Mouse (Mus musculus): ENCODE measurements around the gene Gm10840. TPM values are rescaled to one million over a fixed set of nuclear protein-coding genes. Genes with fewer than 3 reads are reported as not detected.

The Gm10840 gene
- total and polyA plus RNA-seq, 3 experiments: not detected

DNA sequence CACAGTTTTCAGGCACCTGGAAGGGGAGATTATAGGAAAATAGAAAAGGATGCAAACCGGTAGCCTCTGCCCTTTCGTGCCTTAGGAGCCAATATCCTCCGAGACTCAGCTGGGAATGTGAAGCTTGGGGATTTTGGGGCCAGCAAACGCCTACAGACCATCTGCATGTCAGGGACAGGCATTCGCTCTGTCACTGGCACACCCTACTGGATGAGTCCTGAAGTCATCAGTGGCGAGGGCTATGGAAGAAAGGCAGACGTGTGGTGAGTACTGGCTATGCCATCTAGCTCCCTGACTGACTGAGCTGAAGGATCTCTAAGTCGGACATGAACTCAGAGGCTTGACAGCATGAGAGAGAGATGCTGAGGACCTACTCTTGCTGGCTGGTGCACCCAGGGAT, 8.5 kb upstream of the Gm10840 start:
- H3K36me3 ChIP-seq (replicated peaks in 1 of 2; ENCODE audit: control insufficient read depth in 1 of 2, insufficient read depth in 1 of 2, low read length in 1 of 2): peaks cover 79 to 98% of the 10 kb centered on the region in 2 experiments
- dilution Hi-C loops (cut with MboI; ENCODE audit: extremely low pct_ligation_motif_present, extremely low pct_unique_long_range_greater_than_20kb, low sequenced_read_pairs): no loop called here

DNA sequence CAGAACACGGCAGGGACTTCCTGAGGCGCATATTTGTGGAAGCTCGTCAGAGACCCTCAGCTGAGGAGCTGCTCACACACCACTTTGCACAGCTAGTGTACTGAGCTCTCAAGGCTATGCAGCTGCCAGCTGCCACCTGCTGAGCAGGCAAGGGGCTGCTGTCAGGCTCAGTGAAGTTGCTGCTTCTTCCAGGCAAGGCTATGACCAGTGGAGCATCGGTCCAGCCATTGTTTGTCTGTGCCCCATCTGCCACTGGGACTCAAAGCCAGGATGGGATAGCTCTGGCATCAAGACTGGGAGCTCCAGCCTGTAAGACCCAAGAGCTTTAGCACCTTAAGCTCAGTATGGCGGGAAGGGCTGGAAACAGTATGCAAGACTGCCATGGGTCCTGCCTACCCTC, 6.6 kb upstream of the Gm10840 start:
- H3K27ac ChIP-seq (ENCODE audit: insufficient read depth, low read depth): peak overlapping the region; percentile 29; the same call in 1 of the 2 replicates
- dilution Hi-C loops (cut with MboI; ENCODE audit: extremely low pct_ligation_motif_present, extremely low pct_unique_long_range_greater_than_20kb, low sequenced_read_pairs): no loop called here

More for the DNA sequence above, 8.5 kb upstream of the Gm10840 start:
- DNase-seq (ENCODE audit: extremely low read depth): no peak
- H3K4me1 ChIP-seq (ENCODE audit: control insufficient read depth in 1 of 2, insufficient read depth in 2 of 2): peaks cover 16 to 34% of the 10 kb centered on the region in 2 experiments
- no peak overlapping the region for H3K9ac ChIP-seq (ENCODE audit: insufficient read depth, low read depth)
- no peaks in the 10 kb centered on the region for H3K27me3 ChIP-seq (replicated peaks)
- peaks cover 8% of the 10 kb centered on the region for H3K79me2 ChIP-seq (replicated peaks; ENCODE audit: control insufficient read depth, extremely low read depth, insufficient read depth, poor library complexity, severe bottlenecking)
- H3K9me3 ChIP-seq (replicated peaks; ENCODE audit: low read length): no peaks in the 10 kb centered on the region
- in situ Hi-C loops (cut with MboI; ENCODE audit: low pct_ligation_motif_present, low pct_unique_long_range_greater_than_20kb, low sequenced_read_pairs): no loop called here
- H3K27ac ChIP-seq (ENCODE audit: insufficient read depth, low read depth): no peak overlapping the region
- no peak overlapping the region for H3K4me3 ChIP-seq (replicated peaks in 1 of 3; ENCODE audit: low read depth in 2 of 3, low read length in 2 of 3, poor library complexity in 1 of 3)
- TF ChIP-seq RAD21 (IDR thresholded peaks at IDR 0.05; ENCODE audit: low read depth, low read length): peak; percentile 13
- no peak for TF ChIP-seq ZNF384 (IDR thresholded peaks at IDR 0.05; ENCODE audit: low read depth, low read length)
- no peak for TF ChIP-seq MAFK (IDR thresholded peaks at IDR 0.05; ENCODE audit: insufficient replicate concordance, low read length)
- TF ChIP-seq USF2 (conservative IDR thresholded peaks at IDR 0.05; ENCODE audit: low read depth, low read length): no peak
- TF ChIP-seq CTCF (conservative IDR thresholded peaks at IDR 0.05 in 1 of 2, IDR thresholded peaks at IDR 0.05 in 1 of 2; ENCODE audit: low read depth in 2 of 2, low read length in 2 of 2): peak in 1 of 2 experiments; percentile 30; a peak in 2 of 4 replicates
- TF ChIP-seq SMC3 (IDR thresholded peaks at IDR 0.05; ENCODE audit: low read depth, low read length): peak; percentile 7; the same call in 1 of the 2 replicates
- no peak overlapping the region for H3K4me2 ChIP-seq (ENCODE audit: insufficient read depth, low read depth, poor library complexity, severe bottlenecking)

DNA sequence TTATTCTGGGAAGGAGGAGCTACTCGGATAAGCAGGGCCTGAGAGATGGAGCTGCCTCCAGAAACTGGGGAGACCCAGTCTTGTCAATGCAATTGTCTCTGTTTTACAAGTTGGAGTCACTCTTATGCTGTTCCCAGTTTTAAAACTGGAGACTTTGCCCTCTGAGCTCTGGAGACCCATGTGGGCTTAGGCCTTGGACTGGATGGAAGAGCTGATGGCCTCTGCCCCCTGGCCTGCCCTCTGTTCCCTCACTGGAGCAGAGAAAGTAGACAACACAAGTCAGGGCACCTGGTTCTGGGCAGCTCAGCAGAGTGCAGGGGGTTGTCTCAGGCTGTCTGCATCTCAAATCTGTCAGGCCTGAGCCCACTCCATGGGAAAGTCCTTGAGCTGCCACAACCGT, 5.9 kb upstream of the Gm10840 start:
- Histone ChIP-seq H3K79me2 (replicated peaks; ENCODE audit: control insufficient read depth, extremely low read depth, insufficient read depth, poor library complexity, severe bottlenecking) (peaks cover 29% of the 10 kb centered on the region), H3K9me3 (replicated peaks; ENCODE audit: low read length) (no peaks in the 10 kb centered on the region), H3K4me2 (ENCODE audit: insufficient read depth, low read depth, poor library complexity, severe bottlenecking) (no peak overlapping the region), H3K4me3 (replicated peaks in 1 of 3; ENCODE audit: low read depth in 2 of 3, low read length in 2 of 3, poor library complexity in 1 of 3) (no peak overlapping the region), H3K27ac (ENCODE audit: insufficient read depth, low read depth) (peak overlapping the region; percentile 10), H3K4me1 (ENCODE audit: control insufficient read depth in 1 of 2, insufficient read depth in 2 of 2) (peaks cover 23 to 48% of the 10 kb centered on the region in 2 experiments), H3K9ac (ENCODE audit: insufficient read depth, low read depth) (no peak overlapping the region), H3K36me3 (replicated peaks in 1 of 2; ENCODE audit: control insufficient read depth in 1 of 2, insufficient read depth in 1 of 2, low read length in 1 of 2) (peaks cover 79 to 91% of the 10 kb centered on the region in 2 experiments), H3K27me3 (replicated peaks) (no peaks in the 10 kb centered on the region)
- dilution Hi-C loops (cut with MboI; ENCODE audit: extremely low pct_ligation_motif_present, extremely low pct_unique_long_range_greater_than_20kb, low sequenced_read_pairs) (no loop called here), in situ Hi-C loops (cut with MboI; ENCODE audit: low pct_ligation_motif_present, low pct_unique_long_range_greater_than_20kb, low sequenced_read_pairs) (no loop called here)
- peak; percentile 10; the same call in 1 of the 2 replicates for TF ChIP-seq POLR2AphosphoS2 (IDR thresholded peaks at IDR 0.05; ENCODE audit: low read depth, low read length)
- no peak for TF ChIP-seq ELF1 (IDR thresholded peaks at IDR 0.05; ENCODE audit: low read depth, low read length)
- 0 out of 2 replicates have a peak, but pooled peaks have one; percentile 38 for TF ChIP-seq CHD2 (IDR thresholded peaks at IDR 0.05; ENCODE audit: low read length)
- no peak for DNase-seq (ENCODE audit: extremely low read depth)

More for the DNA sequence above, 6.6 kb upstream of the Gm10840 start:
- Histone ChIP-seq H3K36me3 (replicated peaks in 1 of 2; ENCODE audit: control insufficient read depth in 1 of 2, insufficient read depth in 1 of 2, low read length in 1 of 2) (peaks cover 86 to 98% of the 10 kb centered on the region in 2 experiments), H3K4me3 (replicated peaks in 1 of 3; ENCODE audit: low read depth in 2 of 3, low read length in 2 of 3, poor library complexity in 1 of 3) (no peak overlapping the region), H3K9ac (ENCODE audit: insufficient read depth, low read depth) (no peak overlapping the region), H3K4me1 (ENCODE audit: control insufficient read depth in 1 of 2, insufficient read depth in 2 of 2) (peaks cover 23 to 48% of the 10 kb centered on the region in 2 experiments), H3K79me2 (replicated peaks; ENCODE audit: control insufficient read depth, extremely low read depth, insufficient read depth, poor library complexity, severe bottlenecking) (peaks cover 27% of the 10 kb centered on the region), H3K27me3 (replicated peaks) (no peaks in the 10 kb centered on the region), H3K4me2 (ENCODE audit: insufficient read depth, low read depth, poor library complexity, severe bottlenecking) (no peak overlapping the region), H3K9me3 (replicated peaks; ENCODE audit: low read length) (no peaks in the 10 kb centered on the region)
- no peak for DNase-seq (ENCODE audit: extremely low read depth)
- in situ Hi-C loops (cut with MboI; ENCODE audit: low pct_ligation_motif_present, low pct_unique_long_range_greater_than_20kb, low sequenced_read_pairs): no loop called here
- TF ChIP-seq USF2 (conservative IDR thresholded peaks at IDR 0.05; ENCODE audit: low read depth, low read length): no peak
- TF ChIP-seq USF1 (IDR thresholded peaks at IDR 0.05; ENCODE audit: low read depth, low read length): no peak
- TF ChIP-seq MXI1 (IDR thresholded peaks at IDR 0.05; ENCODE audit: low read depth, low read length): no peak
- TF ChIP-seq UBTF (IDR thresholded peaks at IDR 0.05; ENCODE audit: low read depth, low read length): no peak
- no peak for TF ChIP-seq MAZ (IDR thresholded peaks at IDR 0.05; ENCODE audit: low read depth, low read length)
- TF ChIP-seq ZC3H11A (IDR thresholded peaks at IDR 0.05; ENCODE audit: low read depth, low read length): no peak
- no peak for TF ChIP-seq TCF12 (IDR thresholded peaks at IDR 0.05; ENCODE audit: low read depth, low read length)
- TF ChIP-seq CHD2 (IDR thresholded peaks at IDR 0.05; ENCODE audit: low read length): no peak
- no peak for TF ChIP-seq JUND (conservative IDR thresholded peaks at IDR 0.05; ENCODE audit: low read depth, low read length)
- no peak for TF ChIP-seq MEF2A (IDR thresholded peaks at IDR 0.05; ENCODE audit: borderline replicate concordance, low read depth, low read length)
- no peak for TF ChIP-seq KAT2A (IDR thresholded peaks at IDR 0.05; ENCODE audit: insufficient replicate concordance, low read length)
- TF ChIP-seq TBP (conservative IDR thresholded peaks at IDR 0.05; ENCODE audit: low read depth, low read length): no peak
- TF ChIP-seq BHLHE40 (IDR thresholded peaks at IDR 0.05; ENCODE audit: low read depth, low read length): no peak
- no peak for TF ChIP-seq SIN3A (IDR thresholded peaks at IDR 0.05; ENCODE audit: low read length)
- no peak for TF ChIP-seq HCFC1 (IDR thresholded peaks at IDR 0.05; ENCODE audit: low read depth, low read length)
- TF ChIP-seq E2F4 (IDR thresholded peaks at IDR 0.05; ENCODE audit: insufficient replicate concordance, low read depth, low read length): no peak
- no peak for TF ChIP-seq IRF4 (IDR thresholded peaks at IDR 0.05; ENCODE audit: low read depth, low read length)
- no peak for TF ChIP-seq MYC (IDR thresholded peaks at IDR 0.05; ENCODE audit: low read depth, low read length)
- TF ChIP-seq POLR2AphosphoS2 (IDR thresholded peaks at IDR 0.05; ENCODE audit: low read depth, low read length): no peak; the same call in 1 of the 2 replicates
